Mouse (Mus musculus) adrenal gland, adult 8-10 months (tissue): Measurements from ENCODE around the gene Hfe. TPM values are rescaled to one million over a fixed set of nuclear protein-coding genes. Genes with fewer than 3 reads are reported as not detected.
"Not testable (repeated sequence)": the region's sequence is repeated elsewhere in the genome, so short reads cannot be mapped to it uniquely, and the experiment has no call there.

Experiments
- DNase-seq: peaks from one replicate; pipeline ENCODE4 v3.0.0; 2022
- total RNA-seq, 4 experiments: library from RNA; stranded (reverse); gene quantifications; 2 replicates each; pipeline ENCODE4 v1.2.4; 2022

Gene Hfe
- 10 to 100 TPM; 27.4 to 41.7 (median 33.5) TPM for total RNA-seq

DNA sequence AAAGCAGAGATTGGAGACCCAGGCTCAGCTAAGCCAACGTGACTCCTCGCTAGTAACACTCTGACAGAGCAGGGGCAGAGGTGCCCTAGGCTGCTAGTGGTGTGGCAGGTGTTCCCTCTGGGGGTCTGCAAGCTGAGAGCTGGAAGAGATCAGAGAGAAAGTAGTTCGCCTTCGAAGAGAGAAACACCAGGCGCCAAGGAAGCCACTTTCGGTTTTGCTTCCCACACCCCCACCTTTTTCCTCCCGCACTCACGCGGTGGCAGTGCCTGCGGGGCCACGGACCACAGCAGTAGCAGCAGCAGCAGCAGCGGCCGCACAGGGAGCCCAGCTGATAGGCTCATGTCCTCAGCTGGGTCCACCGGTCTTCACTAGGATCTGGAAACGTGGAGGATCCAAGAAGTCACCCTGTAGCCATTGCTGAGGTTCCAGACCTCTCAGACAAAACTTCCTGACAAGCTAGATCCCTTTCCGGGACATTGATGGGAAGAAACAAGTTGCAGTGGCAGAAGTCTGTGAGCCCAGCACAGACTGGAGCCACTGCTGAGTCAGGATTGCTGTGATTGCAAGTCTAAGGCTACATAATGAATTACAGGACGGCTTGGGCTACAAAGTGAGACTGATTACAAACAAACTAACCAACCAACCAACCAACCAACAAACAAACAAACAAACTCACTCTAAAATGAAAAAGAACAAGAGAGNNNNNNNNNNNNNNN lies at the start of gene Hfe:
Gene Hfe (minus strand): TSS at position 481 of the 716 bp plus-strand sequence.
- peak; percentile 54 for DNase-seq

DNA sequence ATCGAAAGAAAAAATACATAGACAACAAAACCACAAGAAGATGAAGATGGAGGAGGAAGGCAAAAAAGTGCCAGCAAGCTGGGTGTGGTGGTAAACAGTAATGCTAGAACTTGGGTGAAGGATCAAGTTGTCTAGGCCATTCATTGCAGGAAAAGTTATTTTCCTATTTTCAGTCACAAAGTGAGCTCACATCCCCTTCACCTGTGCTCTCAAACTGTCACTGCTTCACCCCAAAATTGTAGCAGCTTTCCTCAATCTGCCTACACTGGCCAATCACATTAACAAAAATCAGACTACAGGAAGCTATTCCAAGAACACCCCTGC lies 49.2 kb upstream of the Hfe start:
- DNase-seq = no peak

DNA sequence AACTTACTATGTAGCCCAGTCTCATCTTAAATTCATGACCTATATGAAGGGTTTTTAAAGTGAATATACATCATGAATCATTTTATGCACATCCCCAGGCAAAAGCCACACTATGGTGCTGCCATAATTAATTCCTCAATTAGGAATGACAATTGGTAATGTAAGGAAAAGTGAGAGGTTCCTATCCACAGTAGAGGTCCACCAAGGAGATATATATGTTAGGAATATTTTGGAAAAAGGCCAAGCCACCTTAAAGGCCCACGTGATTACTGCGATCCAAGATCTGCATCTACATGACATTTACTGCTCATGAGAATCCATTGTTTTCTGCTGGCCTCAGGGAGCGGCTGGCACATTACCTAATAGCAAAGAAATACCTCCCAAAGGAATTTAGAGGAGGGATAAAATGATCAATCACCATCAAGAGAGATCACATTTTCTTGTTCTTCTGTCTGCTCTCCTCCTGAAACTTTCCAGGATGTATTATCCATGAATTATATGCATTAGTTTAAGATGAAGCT lies 48.7 kb upstream of the Hfe start:
- no peak for DNase-seq

DNA sequence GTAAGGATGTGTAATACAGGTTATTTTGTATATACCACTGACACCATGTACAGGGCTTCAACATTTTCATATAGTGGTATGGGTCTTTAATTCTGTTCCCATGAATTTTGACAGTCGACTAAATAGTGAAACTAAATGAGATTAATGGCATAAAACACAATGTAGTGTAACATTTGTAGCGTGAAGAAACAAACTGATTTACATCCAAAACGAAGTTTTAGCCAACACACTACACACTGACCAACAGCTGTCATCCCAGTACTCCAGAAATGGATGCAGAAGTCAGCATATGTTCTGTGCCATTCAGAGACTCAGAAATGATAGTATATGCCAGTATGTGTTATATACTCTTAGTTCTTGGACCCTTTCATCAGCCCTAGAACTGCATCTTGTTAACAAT lies 47.3 kb upstream of the Hfe start:
- no peak for DNase-seq

DNA sequence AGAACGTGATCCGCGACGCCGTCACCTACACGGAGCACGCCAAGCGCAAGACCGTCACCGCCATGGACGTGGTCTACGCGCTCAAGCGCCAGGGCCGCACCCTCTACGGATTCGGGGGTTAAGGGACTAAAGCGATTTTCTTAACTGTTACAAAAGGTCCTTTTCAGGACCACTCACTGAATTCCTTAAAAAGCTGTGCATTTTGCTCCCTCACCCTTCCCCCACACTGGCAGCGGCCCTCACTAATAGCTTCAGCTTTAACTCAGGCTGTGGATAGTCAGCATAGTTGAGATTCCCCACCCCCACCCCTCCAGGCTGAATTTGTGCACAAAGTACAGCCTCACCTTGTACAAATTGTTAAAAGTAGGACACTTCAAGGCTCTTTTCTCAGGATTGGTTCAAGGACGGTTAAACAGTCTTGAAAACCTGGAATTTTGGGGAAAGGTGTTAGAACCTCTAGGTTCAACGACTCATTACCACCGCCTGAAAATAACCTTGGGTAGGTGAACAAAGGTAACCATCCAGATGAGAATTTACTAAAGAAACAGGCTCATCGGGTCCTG lies 46.6 kb upstream of the Hfe start:
- DNase-seq = no peak

DNA sequence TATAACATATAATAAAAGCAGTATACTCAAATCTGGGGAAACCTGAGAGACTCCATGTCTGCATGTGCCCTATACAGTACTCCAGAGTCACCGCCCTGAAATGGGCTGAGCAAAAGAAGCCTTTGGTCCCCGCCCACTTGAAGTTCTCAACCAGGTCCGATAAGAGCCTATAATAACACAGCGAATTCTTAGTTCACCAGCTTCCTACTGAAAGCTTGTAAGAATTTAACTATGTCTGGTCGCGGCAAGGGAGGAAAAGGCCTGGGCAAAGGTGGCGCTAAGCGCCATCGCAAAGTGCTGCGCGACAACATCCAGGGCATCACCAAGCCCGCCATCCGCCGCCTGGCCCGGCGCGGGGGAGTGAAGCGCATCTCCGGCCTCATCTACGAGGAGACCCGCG lies 46.1 kb upstream of the Hfe start, which contains the start of gene Hist1h4b:
Gene Hist1h4b (plus strand): TSS at position 224 of the 400 bp plus-strand sequence.
- DNase-seq = peak; percentile 82

DNA sequence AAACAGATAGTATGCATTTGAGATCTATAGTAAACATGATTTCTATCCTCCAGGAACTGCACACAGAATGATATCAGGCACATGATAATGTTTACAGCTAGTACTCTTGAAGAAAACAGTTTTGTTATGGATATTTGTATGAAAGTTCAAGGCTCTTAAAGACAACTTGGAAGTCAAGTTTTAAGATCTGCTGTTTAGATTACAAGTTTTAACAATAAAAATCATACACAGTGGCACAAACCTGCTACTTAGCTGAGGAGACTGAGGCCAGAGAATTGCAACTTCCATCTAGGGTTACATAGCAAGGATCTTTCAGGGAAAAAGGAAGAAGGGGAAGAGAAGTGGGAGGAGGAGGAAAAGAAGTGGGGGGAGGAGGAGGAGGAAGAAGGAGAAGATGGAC lies 44.3 kb upstream of the Hfe start:
- DNase-seq = no peak

DNA sequence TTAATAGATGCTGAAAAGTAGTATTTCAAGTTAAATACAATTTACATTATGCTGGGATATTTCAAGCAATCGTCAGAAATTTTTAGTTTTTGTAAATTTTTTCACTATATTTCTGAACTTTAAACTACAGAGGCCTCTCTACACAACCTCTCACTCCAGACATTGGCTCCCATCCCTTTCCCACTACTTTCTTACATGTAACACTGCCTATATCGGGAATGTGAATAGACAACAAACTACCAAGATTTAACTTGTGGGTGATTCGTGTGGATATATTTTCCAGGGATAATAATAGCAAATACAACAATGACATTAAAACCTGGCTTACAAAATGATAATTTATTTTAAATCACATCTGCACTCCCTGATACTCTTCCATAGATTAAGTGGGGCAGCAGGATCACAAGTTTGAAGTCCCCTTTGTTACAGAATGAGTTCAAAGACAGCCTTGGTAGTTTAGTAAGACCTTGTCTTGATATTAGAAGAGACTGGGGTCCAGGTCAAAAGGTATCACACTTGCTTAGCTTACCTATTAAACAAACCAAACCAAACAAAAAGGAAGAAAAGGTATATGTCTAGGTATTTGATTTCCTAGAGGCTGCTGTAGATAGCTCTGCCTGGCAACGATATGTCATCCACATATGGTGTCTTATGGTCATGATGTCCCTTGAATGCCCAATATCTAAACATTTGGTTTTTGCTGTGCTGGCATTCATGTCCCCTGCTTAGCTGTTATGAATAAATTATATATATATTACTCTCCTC lies 42.8 kb upstream of the Hfe start:
- DNase-seq = no peak

DNA sequence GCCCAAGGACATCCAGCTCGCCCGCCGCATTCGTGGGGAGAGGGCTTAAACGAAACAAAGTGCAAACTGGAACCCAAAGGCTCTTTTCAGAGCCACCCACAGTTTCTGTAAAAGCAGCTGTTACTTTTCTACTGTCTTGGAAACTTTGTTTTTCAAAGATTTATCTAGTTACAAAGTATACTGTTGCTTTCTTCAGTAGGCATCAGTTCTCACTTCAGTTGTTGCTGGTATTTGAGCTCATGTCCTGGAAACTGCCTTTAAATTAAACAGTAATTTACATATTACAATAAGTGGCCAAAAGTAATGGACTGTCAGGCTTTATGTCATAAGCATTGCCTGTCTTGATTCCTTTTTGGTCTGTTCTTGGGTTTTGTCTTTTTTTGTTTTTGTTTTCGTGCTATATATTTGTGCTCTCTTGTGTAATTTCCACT lies 42.1 kb upstream of the Hfe start:
- no peak for DNase-seq

DNA sequence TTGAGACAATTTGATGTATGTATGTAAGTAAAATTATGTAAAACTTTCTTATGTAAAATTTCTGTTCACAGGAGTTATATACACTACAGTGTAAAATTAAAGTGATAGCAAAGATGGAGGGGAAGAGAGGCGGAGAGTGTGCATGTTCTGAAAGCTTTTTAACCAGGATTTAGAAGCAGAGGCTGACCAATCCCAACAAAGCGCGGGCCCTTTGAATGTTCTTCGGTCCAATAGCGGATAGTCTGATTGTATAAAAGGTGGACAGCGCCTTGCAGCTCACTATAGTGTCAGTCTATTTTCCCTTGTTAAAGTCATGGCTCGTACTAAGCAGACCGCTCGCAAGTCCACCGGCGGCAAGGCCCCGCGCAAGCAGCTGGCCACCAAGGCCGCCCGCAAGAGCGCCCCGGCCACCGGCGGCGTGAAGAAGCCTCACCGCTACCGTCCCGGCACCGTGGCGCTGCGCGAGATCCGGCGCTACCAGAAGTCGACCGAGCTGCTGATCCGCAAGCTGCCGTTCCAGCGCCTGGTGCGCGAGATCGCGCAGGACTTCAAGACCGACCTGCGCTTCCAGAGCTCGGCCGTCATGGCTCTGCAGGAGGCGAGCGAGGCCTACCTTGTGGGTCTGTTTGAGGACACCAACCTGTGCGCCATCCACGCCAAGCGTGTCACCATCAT lies 41.5 kb upstream of the Hfe start, which contains the start of gene Hist1h3b:
Gene Hist1h3b (plus strand): TSS at position 201 of the 675 bp plus-strand sequence.
- peak; percentile 80 for DNase-seq

DNA sequence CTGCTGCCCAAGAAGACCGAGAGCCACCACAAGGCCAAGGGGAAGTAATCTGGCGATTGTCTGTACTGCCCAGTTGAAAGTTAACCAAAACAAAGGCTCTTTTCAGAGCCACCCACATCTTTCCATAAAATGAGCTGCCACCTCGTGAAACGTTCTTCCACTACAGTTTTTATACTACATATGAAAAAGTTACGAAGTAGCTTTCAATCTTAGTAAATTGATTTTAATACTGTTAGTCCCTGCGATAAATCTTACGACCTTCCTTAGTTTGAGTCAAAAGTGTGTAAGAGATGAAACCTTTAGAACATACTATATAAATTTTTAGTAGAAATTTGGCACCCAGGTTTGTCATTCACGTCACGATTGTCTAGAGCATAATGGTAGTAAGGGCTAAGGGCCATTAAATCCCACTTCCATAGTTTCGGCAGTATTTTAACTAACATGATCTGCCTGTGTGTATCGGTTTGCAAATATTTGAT lies 40.9 kb upstream of the Hfe start:
- DNase-seq = no peak

DNA sequence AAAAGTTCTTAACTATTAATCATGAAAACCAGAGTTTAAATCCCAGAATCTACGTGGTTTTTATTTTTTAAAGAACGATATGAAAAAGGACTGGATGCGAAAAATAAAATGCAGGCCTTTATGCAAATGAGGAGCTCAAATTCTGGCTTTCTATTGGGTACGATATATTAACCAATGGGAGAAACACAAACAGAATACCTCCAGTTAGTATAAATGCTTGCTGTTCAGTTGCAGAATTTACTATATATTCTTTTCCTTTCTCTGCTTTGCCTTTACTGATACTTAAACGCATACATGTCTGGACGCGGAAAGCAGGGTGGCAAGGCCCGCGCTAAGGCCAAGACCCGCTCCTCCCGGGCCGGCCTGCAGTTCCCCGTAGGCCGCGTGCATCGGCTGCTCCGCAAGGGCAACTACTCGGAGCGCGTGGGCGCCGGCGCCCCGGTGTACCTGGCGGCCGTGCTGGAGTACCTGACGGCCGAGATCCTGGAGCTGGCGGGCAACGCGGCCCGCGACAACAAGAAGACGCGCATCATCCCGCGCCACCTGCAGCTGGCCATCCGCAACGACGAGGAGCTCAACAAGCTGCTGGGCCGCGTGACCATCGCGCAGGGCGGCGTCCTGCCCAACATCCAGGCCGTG lies 40.3 kb upstream of the Hfe start, which contains the start of gene Hist1h2ab:
Gene Hist1h2ab (plus strand): TSS at position 288 of the 639 bp plus-strand sequence.
- not testable (repeated sequence) for DNase-seq

DNA sequence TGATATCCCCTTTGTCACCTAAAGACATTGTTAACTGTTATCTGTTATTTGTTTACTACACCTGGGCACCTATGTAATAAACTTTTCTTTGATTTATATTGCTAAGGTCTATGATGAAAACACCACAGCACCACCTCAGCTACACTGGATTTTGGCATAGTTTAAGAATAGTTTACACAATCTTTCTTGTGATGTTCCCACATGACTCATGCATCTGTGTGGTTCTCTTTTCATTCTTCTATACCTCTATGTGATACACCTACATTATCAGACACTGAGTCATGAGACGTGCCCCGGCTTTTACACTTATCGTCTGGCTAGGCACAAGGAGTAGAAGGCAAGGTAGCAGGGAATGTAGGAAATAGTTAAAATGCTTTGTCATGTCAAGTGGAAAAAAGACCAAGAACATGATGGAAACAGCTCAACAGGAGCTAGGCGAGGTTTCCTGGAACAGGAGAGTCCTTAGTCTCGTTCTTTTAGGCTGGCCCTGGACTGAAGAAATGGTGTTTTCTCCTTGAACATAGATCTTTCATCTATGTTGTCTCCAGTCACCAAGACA lies 39.0 kb upstream of the Hfe start:
- DNase-seq = no peak

DNA sequence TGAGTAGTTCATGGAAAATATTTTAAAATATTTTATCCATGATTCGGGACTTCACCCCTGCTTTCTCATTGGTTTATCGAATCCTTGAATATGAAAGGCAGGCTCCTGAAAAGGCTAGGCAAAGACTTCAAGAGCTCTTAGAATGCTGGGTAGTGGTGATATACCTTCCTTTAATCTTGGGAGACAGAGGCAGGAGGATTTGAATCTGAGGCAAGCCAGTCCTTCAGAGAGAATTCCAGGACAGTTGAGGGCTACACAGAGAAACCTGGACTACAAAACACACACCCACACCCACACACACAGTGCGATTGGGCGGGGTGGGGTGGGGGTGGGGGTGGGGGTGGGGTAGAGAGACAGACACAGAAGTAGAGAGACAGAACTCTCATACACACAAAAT lies 37.2 kb upstream of the Hfe start:
- no peak for DNase-seq

DNA sequence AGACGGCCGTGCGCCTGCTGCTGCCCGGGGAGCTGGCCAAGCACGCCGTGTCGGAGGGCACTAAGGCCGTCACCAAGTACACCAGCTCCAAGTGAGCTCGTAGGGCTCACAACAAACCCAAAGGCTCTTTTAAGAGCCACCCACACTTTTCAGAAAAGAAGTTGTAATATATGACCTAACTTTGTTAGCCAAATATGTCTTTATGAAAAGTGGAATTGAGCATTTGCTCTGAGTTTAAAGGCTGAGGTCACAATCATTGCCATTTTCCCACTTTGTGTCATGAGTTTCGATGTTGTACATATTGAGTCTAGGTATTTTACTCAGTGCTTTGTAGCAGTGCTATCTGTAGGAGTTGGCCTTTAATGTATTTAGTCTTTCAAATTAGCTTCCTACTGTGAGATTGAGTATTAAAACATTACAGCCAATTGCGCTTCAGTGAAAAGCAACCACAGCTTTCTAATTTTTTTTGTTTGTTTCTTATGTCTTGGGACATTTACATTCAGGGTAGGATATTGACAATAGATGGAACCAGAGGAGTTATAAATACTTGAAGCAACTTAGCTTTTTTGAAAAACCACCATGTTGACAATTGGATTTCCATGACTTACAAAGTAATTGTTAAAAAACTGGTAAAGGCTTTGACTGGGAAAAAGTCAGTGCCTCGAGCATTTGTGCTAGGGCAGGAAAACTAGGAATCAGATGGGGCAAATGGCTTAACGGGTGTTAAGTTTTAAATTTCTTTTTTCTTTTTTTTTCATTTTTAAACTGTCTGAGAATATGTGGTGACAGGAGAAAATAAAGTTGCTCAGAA lies 36.6 kb upstream of the Hfe start:
- DNase-seq = no peak

DNA sequence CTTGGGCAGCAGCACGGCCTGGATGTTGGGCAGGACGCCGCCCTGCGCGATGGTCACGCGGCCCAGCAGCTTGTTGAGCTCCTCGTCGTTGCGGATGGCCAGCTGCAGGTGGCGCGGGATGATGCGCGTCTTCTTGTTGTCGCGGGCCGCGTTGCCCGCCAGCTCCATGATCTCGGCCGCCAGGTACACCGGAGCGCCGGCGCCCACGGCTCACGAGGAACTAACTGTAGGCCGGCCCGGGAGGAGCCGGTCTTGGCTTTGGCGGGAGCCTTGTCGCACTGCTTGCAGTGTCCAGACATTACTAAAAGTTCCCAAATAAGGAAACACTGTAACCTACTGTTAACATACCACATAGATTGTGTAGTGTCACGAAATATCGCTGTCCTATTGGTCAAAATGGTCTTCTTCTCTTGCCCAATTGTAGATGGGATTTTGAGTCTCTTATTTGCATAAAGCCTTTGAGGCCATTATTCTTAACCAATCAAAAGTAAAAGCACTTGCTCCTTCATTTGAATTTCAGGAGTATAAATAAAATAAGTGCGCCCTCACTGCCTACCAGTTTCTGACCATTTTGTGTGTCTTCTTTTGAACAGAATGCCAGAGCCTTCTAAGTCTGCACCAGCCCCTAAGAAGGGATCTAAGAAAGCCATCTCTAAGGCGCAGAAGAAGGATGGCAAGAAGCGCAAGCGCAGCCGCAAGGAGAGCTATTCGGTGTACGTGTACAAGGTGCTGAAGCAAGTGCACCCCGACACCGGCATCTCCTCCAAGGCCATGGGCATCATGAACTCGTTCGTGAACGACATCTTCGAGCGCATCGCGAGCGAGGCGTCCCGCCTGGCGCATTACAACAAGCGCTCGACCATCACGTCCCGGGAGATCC lies 35.8 kb upstream of the Hfe start, which contains the start of gene Hist1h2bb:
Gene Hist1h2bb (plus strand): TSS at position 534 of the 880 bp plus-strand sequence.
- DNase-seq = peak; percentile 67

DNA sequence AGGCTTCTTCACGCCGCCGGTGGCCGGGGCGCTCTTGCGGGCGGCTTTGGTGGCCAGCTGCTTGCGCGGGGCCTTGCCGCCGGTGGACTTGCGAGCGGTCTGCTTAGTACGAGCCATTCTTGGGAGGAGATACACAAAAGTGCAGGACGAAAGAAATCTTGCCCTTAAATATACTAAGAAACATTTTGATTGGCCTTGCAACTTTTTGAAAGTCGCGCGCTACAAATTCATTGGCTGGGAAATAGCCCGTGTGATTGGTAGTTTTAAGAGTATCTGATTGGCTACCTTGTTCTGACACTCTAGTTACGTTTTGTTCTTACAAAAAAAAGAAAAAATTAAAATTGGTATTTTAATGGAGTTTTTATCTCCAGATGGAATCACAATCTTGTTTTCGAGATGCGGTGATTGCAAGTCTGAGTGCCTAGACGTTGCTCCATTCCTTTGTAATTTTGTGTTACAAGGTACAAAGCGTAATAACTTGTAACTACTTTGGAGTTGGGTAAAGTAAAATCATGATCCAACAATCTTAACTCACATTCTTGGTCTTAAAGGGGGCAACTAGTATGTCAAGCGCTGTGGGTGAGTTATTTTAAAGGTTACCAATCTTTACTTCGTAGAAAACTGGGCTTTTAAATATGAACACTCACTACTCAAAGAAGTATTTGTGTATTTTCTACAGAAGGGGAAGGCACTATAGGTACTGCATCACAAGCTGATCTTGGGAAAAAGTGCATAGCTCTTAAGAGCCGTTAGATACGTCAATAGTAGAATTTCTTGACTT lies 34.9 kb upstream of the Hfe start, which contains the start of gene Hist1h3c:
Gene Hist1h3c (minus strand): TSS at position 222 of the 781 bp plus-strand sequence.
- peak; percentile 72 for DNase-seq
